Comparison of ENCODE assay signal across 17 mouse cellular contexts in the genomic region with DNA sequence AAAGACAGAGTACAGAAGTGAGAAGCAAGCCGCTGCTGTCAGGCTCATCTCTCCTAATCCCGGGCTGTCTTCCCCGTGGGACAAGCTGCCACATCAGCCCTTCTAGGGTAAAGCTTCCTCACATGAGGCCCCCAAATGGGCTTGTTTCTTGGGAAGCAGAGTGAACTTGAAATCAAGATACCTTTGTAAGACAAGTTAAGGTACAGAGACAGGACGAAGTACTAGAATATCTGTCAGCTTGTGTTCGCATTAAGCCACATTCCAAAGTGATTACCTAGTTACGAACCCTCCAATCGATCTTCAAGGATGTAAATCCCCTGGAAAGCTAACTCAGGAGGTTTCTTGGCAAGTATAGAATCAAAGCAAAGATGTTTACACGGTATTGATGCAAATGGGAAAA.
"Had no signal": no experiment of that assay in that cellular context is flagged by ENCODE, and none has a peak within 500 bp of the region (broad histone marks: within the 10 kb centered on the region; RNA-seq: fewer than 3 reads in every experiment).

No protein-coding gene starts in this region.

- H3K9me3 ChIP-seq: limb, embryonic 12.5 days; liver, embryonic 13.5 days; lung, embryonic 15.5 days; neural tube, embryonic 12.5 days had no signal

- H3K27ac ChIP-seq: kidney, postnatal 0 days; layer of hippocampus, adult 2 months; limb, embryonic 12.5 days; liver, embryonic 13.5 days; lung, embryonic 15.5 days; macrophage; neural tube, embryonic 12.5 days had no signal

- H3K4me2 ChIP-seq: limb, embryonic 12.5 days; liver, embryonic 13.5 days; lung, embryonic 15.5 days; neural tube, embryonic 12.5 days had no signal

- ATAC-seq: liver, postnatal 0 days had no signal

- H3K27me3 ChIP-seq: limb, embryonic 12.5 days; liver, embryonic 13.5 days; lung, embryonic 15.5 days; megakaryocyte, embryonic 14.5 days; neural tube, embryonic 12.5 days had no signal

- DNase-seq: kidney, adult 11 months; kidney, adult 9 months; kidney, postnatal 36 days; liver; liver, embryonic 13.5 days; liver, postnatal 0 days; lung, postnatal 14 days; right cerebral cortex, adult 18-20 months; right cerebral cortex, postnatal 25 days; thymus, postnatal 36 days had no signal

- H3K4me3 ChIP-seq: layer of hippocampus, adult 2 months; limb, embryonic 12.5 days; liver, embryonic 13.5 days; lung, embryonic 15.5 days; megakaryocyte, embryonic 14.5 days; neural tube, embryonic 12.5 days had no signal

- H3K4me1 ChIP-seq: liver, embryonic 13.5 days; lung, embryonic 15.5 days; megakaryocyte, embryonic 14.5 days had no signal

- H3K36me3 ChIP-seq: limb, embryonic 12.5 days; liver, embryonic 13.5 days; lung, embryonic 15.5 days; neural tube, embryonic 12.5 days had no signal

- H3K9ac ChIP-seq: limb, embryonic 12.5 days; liver, embryonic 13.5 days; liver, postnatal 0 days; lung, embryonic 15.5 days; neural tube, embryonic 12.5 days had no signal
